In genomic region chr4:124741376-124742343, GRCm38 (mm10) we compare ENCODE assay signal across 8 mouse cellular contexts. TPM values are rescaled to one million over a fixed set of nuclear protein-coding genes. Genes with fewer than 3 reads are reported as not detected.
DNase-seq lines count a peak whose midpoint lies in the region; ATAC-seq lines count a peak whose summit lies in the region.

Gene Inpp5b (plus strand): TSS chr4:124741850.

- peak; percentile 98 for ATAC-seq in megakaryocyte, adult 5-6 weeks (ENCODE audit: poor library complexity, severe bottlenecking)

- intact Hi-C loops in gastrocnemius, postnatal 14 days (cut with DNase I; ENCODE audit: low total_unique reads): no loop called here

- DNase-seq in adrenal gland, adult 18-20 months (ENCODE audit: low spot score in 2 of 2): peak; percentile 73 to 77
- DNase-seq in embryo, embryonic 10.5 days (ENCODE audit: low spot score): peak; percentile 88
- peak; percentile 83 for DNase-seq in gastrocnemius, postnatal 14 days
- DNase-seq in induced T-regulatory cell, adult 2 months (ENCODE audit: low read depth): peak; percentile 66
- DNase-seq in left cerebral cortex, adult 8-10 months (ENCODE audit: low spot score in 2 of 2): peak; percentile 81 to 83
- DNase-seq in right cerebral cortex, adult 2 months (ENCODE audit: low spot score in 2 of 2): peak; percentile 88 to 94
- DNase-seq in urinary bladder, postnatal 25 days (ENCODE audit: low spot score): peak; percentile 75

RNA-seq across cellular contexts. Expression of gene Inpp5b, which starts in this region (rescaled TPM):
- 10 to 100 TPM; 16.9 to 18.8 TPM for total RNA-seq in adrenal gland, adult 18-20 months (2021)
- 1 to 10 TPM; 8.7 to 9.4 TPM for total RNA-seq in gastrocnemius, postnatal 14 days (2021)
- total RNA-seq in left cerebral cortex, adult 8-10 months (2022): 10 to 100 TPM; 37.0 to 47.9 (median 44.4) TPM
- total RNA-seq in megakaryocyte, adult 5-6 weeks (2015): 32.6 and 45.0 TPM in 2 replicates
- total RNA-seq in megakaryocyte, adult 5-6 weeks (2017): 40.7 and 48.4 TPM in 2 replicates

Comparison
In these comparisons a context has a peak if more than half of its experiments do, and no peak if none do; other contexts are left out.
1. Peak in every context shown above with its lines: DNase-seq and ATAC-seq.